Mouse (Mus musculus): Measurements from ENCODE around the gene Agap2. TPM values are rescaled to one million over a fixed set of nuclear protein-coding genes. Genes with fewer than 3 reads are reported as not detected.

Gene Agap2
- total and polyA plus RNA-seq, 3 experiments, result 24.8 to 43.5 (median 26.1) TPM

DNA sequence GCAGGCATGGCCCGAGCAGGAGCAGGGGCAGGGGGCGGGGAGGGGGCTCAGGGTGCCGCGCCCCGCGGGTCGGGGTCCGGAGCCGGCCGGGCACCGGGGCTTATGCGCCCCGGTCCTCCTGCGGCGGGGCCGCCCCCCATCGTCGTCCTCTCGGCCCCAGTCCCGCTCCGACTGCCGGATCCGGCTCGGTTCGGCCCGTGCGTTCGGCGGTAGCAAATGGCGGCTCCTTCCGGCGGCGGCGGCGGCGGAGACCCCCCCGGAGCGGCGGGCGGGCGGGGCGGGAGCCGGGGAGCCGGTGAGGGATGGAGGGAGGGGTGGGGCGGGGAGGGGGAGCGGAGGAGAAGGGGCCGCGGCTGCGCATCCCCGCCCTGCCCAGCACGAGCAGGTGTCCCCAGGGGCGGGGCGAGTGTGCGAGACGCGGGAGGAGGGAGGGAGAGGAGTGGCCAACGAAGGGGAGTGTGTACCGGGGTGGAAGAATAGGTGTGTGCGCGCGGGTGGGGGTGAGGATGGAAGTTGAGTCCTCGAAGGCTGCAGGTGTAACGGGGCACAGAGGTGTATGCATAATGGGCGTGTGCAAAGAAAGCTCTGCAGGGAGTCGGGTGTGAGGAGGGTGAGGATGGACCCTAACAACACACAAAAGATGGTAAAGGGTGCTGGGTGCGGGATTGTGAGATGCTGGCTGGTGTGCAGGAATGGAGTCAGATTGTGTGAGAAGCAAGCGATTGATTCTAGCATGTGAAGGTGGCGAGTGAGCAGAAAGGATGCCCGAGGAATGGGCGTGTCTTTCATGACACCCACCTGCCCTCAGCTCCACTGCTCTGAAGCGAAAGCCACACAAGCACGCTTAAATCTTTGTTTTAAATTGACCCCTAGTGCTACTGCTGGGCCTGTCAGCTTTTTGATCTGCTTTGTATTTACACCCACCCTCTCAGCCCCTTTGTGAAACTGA is 14.8 kb upstream of the Agap2 start, which contains the start of gene March9:
Gene March9, minus strand, starts transcription at position 217 of the 949 bp plus-strand sequence.
- no peak within 1 kb of the TSS for H3K27ac ChIP-seq (ENCODE audit: insufficient read depth, low read depth)
- H3K4me1 ChIP-seq (ENCODE audit: control insufficient read depth in 1 of 2, insufficient read depth in 2 of 2), result peaks cover 14 to 45% of the 10 kb centered on the region in 2 experiments
- in situ Hi-C loops (cut with MboI; ENCODE audit: low pct_ligation_motif_present, low pct_unique_long_range_greater_than_20kb, low sequenced_read_pairs) (no loop called here), dilution Hi-C loops (cut with MboI; ENCODE audit: extremely low pct_ligation_motif_present, extremely low pct_unique_long_range_greater_than_20kb, low sequenced_read_pairs) (no loop called here)
- peak; percentile 34; the same call in 1 of the 2 replicates for TF ChIP-seq MXI1 (IDR thresholded peaks at IDR 0.05; ENCODE audit: low read depth, low read length)
- peak; percentile 69; the same call in 1 of the 2 replicates for TF ChIP-seq SIN3A (IDR thresholded peaks at IDR 0.05; ENCODE audit: low read length)
- peak; percentile 92 for TF ChIP-seq MAZ (IDR thresholded peaks at IDR 0.05; ENCODE audit: low read depth, low read length)
- TF ChIP-seq UBTF (IDR thresholded peaks at IDR 0.05; ENCODE audit: low read depth, low read length), result peak; percentile 11; the same call in 1 of the 2 replicates
- no peak for TF ChIP-seq JUN (IDR thresholded peaks at IDR 0.05; ENCODE audit: insufficient read depth, low read depth, low read length)
- no peak for TF ChIP-seq CTCF (conservative IDR thresholded peaks at IDR 0.05 in 1 of 2, IDR thresholded peaks at IDR 0.05 in 1 of 2; ENCODE audit: low read depth in 2 of 2, low read length in 2 of 2)
- peak; percentile 81 for TF ChIP-seq NRF1 (IDR thresholded peaks at IDR 0.05; ENCODE audit: low read depth, low read length)
- TF ChIP-seq BHLHE40 (IDR thresholded peaks at IDR 0.05; ENCODE audit: low read depth, low read length), result peak; percentile 75
- peak within 1 kb of the TSS; percentile 91 for H3K9ac ChIP-seq (ENCODE audit: insufficient read depth, low read depth)
- peaks cover 20 to 22% of the 10 kb centered on the region in 2 experiments for H3K36me3 ChIP-seq (replicated peaks in 1 of 2; ENCODE audit: control insufficient read depth in 1 of 2, insufficient read depth in 1 of 2, low read length in 1 of 2)
- H3K27me3 ChIP-seq (replicated peaks), result peaks cover 37% of the 10 kb centered on the region
- peak within 1 kb of the TSS; percentile 42 to 90 (median 58) for H3K4me3 ChIP-seq (replicated peaks in 1 of 3; ENCODE audit: low read depth in 2 of 3, low read length in 2 of 3, poor library complexity in 1 of 3)
- H3K79me2 ChIP-seq (replicated peaks; ENCODE audit: control insufficient read depth, extremely low read depth, insufficient read depth, poor library complexity, severe bottlenecking), result peaks cover 16% of the 10 kb centered on the region
- H3K9me3 ChIP-seq (replicated peaks; ENCODE audit: low read length), result no peaks in the 10 kb centered on the region
- H3K4me2 ChIP-seq (ENCODE audit: insufficient read depth, low read depth, poor library complexity, severe bottlenecking), result peak within 1 kb of the TSS; percentile 69
- DNase-seq (ENCODE audit: extremely low read depth), result peak; percentile 48

DNA sequence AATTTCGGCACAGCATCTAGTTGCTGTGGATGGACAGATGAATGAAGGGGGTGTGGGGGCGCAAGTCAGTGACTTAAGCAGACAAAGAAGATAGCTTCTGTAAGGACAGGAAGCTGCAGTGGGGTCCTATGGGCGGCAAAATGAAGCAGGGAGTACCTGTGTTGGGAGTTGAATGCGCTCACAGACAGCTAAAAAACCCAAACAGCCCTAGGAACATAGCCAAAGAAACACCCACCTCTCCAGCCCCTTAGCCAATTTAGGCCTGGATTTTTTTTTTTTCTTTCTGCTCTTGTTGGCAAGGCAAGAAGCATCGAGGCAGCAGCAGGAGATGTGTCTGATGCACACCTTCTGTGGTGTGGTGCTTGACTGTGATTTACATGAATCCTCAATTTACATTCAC is 14.0 kb upstream of the Agap2 start:
- no peak for DNase-seq (ENCODE audit: extremely low read depth)
- Histone ChIP-seq H3K9ac (ENCODE audit: insufficient read depth, low read depth) (no peak overlapping the region), H3K4me1 (ENCODE audit: control insufficient read depth in 1 of 2, insufficient read depth in 2 of 2) (peaks cover 14 to 42% of the 10 kb centered on the region in 2 experiments), H3K79me2 (replicated peaks; ENCODE audit: control insufficient read depth, extremely low read depth, insufficient read depth, poor library complexity, severe bottlenecking) (peaks cover 16% of the 10 kb centered on the region), H3K4me3 (replicated peaks in 1 of 3; ENCODE audit: low read depth in 2 of 3, low read length in 2 of 3, poor library complexity in 1 of 3) (no peak overlapping the region), H3K27me3 (replicated peaks) (peaks cover 37% of the 10 kb centered on the region), H3K4me2 (ENCODE audit: insufficient read depth, low read depth, poor library complexity, severe bottlenecking) (no peak overlapping the region), H3K27ac (ENCODE audit: insufficient read depth, low read depth) (no peak overlapping the region), H3K9me3 (replicated peaks; ENCODE audit: low read length) (no peaks in the 10 kb centered on the region), H3K36me3 (replicated peaks in 1 of 2; ENCODE audit: control insufficient read depth in 1 of 2, insufficient read depth in 1 of 2, low read length in 1 of 2) (peaks cover 27 to 30% of the 10 kb centered on the region in 2 experiments)
- in situ Hi-C loops (cut with MboI; ENCODE audit: low pct_ligation_motif_present, low pct_unique_long_range_greater_than_20kb, low sequenced_read_pairs) (no loop called here), dilution Hi-C loops (cut with MboI; ENCODE audit: extremely low pct_ligation_motif_present, extremely low pct_unique_long_range_greater_than_20kb, low sequenced_read_pairs) (no loop called here)
- TF ChIP-seq TCF12 (IDR thresholded peaks at IDR 0.05; ENCODE audit: low read depth, low read length) (no peak), ELF1 (IDR thresholded peaks at IDR 0.05; ENCODE audit: low read depth, low read length) (no peak), ZC3H11A (IDR thresholded peaks at IDR 0.05; ENCODE audit: low read depth, low read length) (no peak), ZKSCAN1 (IDR thresholded peaks at IDR 0.05; ENCODE audit: borderline replicate concordance, low read depth, low read length) (no peak), RAD21 (IDR thresholded peaks at IDR 0.05; ENCODE audit: low read depth, low read length) (no peak), E2F4 (IDR thresholded peaks at IDR 0.05; ENCODE audit: insufficient replicate concordance, low read depth, low read length) (no peak), MAFK (IDR thresholded peaks at IDR 0.05; ENCODE audit: insufficient replicate concordance, low read length) (no peak), GABPA (IDR thresholded peaks at IDR 0.05; ENCODE audit: insufficient replicate concordance, low read depth, low read length) (no peak), POLR2A (IDR thresholded peaks at IDR 0.05; ENCODE audit: low read depth, low read length) (no peak), SMC3 (IDR thresholded peaks at IDR 0.05; ENCODE audit: low read depth, low read length) (no peak), MXI1 (IDR thresholded peaks at IDR 0.05; ENCODE audit: low read depth, low read length) (no peak), JUN (IDR thresholded peaks at IDR 0.05; ENCODE audit: insufficient read depth, low read depth, low read length) (no peak), NRF1 (IDR thresholded peaks at IDR 0.05; ENCODE audit: low read depth, low read length) (no peak), MAZ (IDR thresholded peaks at IDR 0.05; ENCODE audit: low read depth, low read length) (no peak), JUND (conservative IDR thresholded peaks at IDR 0.05; ENCODE audit: low read depth, low read length) (no peak), NELFE (IDR thresholded peaks at IDR 0.05; ENCODE audit: low read depth, low read length) (no peak), SIN3A (IDR thresholded peaks at IDR 0.05; ENCODE audit: low read length) (no peak), MAX (IDR thresholded peaks at IDR 0.05; ENCODE audit: low read length) (no peak)

Measured in CH12.LX (cell line).